Mouse (Mus musculus): ENCODE measurements around the gene Gsg1l.

GRCm38 (mm10) chr7:125999921-126000320, 82.3 kb downstream of the Gsg1l start:
- no peak for TF ChIP-seq GATA1 (IDR thresholded peaks at IDR 0.05; ENCODE audit: low read length)
- no peak for TF ChIP-seq TAL1 (IDR thresholded peaks at IDR 0.05; ENCODE audit: low read length)

All from erythroblast, embryonic 14.5 days (primary cell).